ENCODE assay signal across 8 mouse cellular contexts in genomic region chr7:16869497-16869896, GRCm38 (mm10). TPM values are rescaled to one million over a fixed set of nuclear protein-coding genes. Genes with fewer than 3 reads are reported as not detected.
A peak's percentile ranks its signal among the peaks of the same experiment; 100 is the strongest.
DNase-seq lines count a peak whose midpoint lies in the region; ATAC-seq and TF ChIP-seq lines count a peak whose summit lies in the region.

No protein-coding gene starts in this region.

- H3K27me3 ChIP-seq in heart, postnatal 0 days (ENCODE audit: control insufficient read depth, insufficient read depth, low read length) = no peaks in the 10 kb centered on the region
- H3K27me3 ChIP-seq in midbrain, postnatal 0 days (ENCODE audit: insufficient read depth, low read length) = no peaks in the 10 kb centered on the region

- WGBS in heart, postnatal 0 days = 52% methylated on average over 16 of the region's 16 CpGs
- WGBS in midbrain, postnatal 0 days = 12% methylated on average over 16 of the region's 16 CpGs

- peaks cover 53% of the 10 kb centered on the region for H3K36me3 ChIP-seq in heart, postnatal 0 days (replicated peaks; ENCODE audit: control insufficient read depth, insufficient read depth, low read length)
- H3K36me3 ChIP-seq in midbrain, postnatal 0 days (ENCODE audit: insufficient read depth, low read length) = peaks cover 13% of the 10 kb centered on the region; the same call in 1 of the 2 replicates

- no peaks in the 10 kb centered on the region for H3K4me1 ChIP-seq in heart, postnatal 0 days (ENCODE audit: control insufficient read depth, insufficient read depth)
- H3K4me1 ChIP-seq in midbrain, postnatal 0 days (ENCODE audit: insufficient read depth, low read length) = peaks cover 4% of the 10 kb centered on the region

- H3K4me3 ChIP-seq in heart, postnatal 0 days (ENCODE audit: low read depth, low read length) = no peak overlapping the region
- H3K4me3 ChIP-seq in midbrain, postnatal 0 days (ENCODE audit: low read depth, low read length) = peak overlapping the region; percentile 37

- no peak for TF ChIP-seq CTCF in heart, postnatal 0 days (IDR thresholded peaks at IDR 0.05; ENCODE audit: low read depth)
- TF ChIP-seq CTCF in midbrain, postnatal 0 days (IDR thresholded peaks at IDR 0.05) = no peak

- no peak for TF ChIP-seq EP300 in heart, postnatal 0 days (IDR thresholded peaks at IDR 0.05; ENCODE audit: low read depth)

- no peak overlapping the region for H3K9ac ChIP-seq in heart, postnatal 0 days (replicated peaks; ENCODE audit: low read depth, low read length)
- H3K9ac ChIP-seq in midbrain, postnatal 0 days (replicated peaks; ENCODE audit: low read length, poor library complexity, severe bottlenecking) = peak overlapping the region; percentile 59

- H3K27ac ChIP-seq in heart, postnatal 0 days (ENCODE audit: low read depth) = no peak overlapping the region
- H3K27ac ChIP-seq in midbrain, postnatal 0 days (ENCODE audit: low read depth, low read length) = peak overlapping the region; percentile 93

- no peak overlapping the region for H3K4me2 ChIP-seq in heart, postnatal 0 days (ENCODE audit: low read depth, low read length)
- H3K4me2 ChIP-seq in midbrain, postnatal 0 days (ENCODE audit: low read depth, low read length, poor library complexity, severe bottlenecking) = peak overlapping the region; percentile 68

- intact Hi-C loops in gastrocnemius, postnatal 14 days (cut with DNase I; ENCODE audit: low total_unique reads) = no loop called here

- ATAC-seq in heart, postnatal 0 days (ENCODE audit: insufficient read depth, low read depth) = peak; percentile 58; the same call in 1 of the 2 replicates
- peak; percentile 99 for ATAC-seq in midbrain, postnatal 0 days (ENCODE audit: low FRiP score)

- H3K9me3 ChIP-seq in heart, postnatal 0 days (replicated peaks; ENCODE audit: control insufficient read depth, low read length) = no peaks in the 10 kb centered on the region
- no peaks in the 10 kb centered on the region for H3K9me3 ChIP-seq in midbrain, postnatal 0 days (ENCODE audit: low read length)

- DNase-seq in heart, postnatal 0 days (ENCODE audit: low spot score) = no peak
- DNase-seq in heart, adult 8-10 months (ENCODE audit: low spot score) = no peak
- DNase-seq in cerebellum, adult 9-10 months = peak; percentile 98
- peak; percentile 91 to 96 for DNase-seq in frontal cortex, postnatal 10 days (ENCODE audit: low spot score in 2 of 2)
- DNase-seq in left cerebral cortex, adult 8-10 months (ENCODE audit: low spot score in 2 of 2) = peak; percentile 72 to 98
- DNase-seq in midbrain, postnatal 0 days (ENCODE audit: low spot score) = peak; percentile 98
- no peak for DNase-seq in spleen, adult 18-20 months
- DNase-seq in gastrocnemius, postnatal 14 days = no peak

RNA-seq across cellular contexts. Expression of gene Dact3, which starts 5.6 kb away (rescaled TPM):
- 63.9 and 69.6 TPM in 2 replicates for total RNA-seq in heart, postnatal 0 days (2014; rRNA removed; ENCODE audit: low replicate concordance)
- 3.8 TPM in 2 replicates for polyA plus RNA-seq in heart, postnatal 0 days (2015; fragmentation: Nextera tagmentation; extraction: Ambion mirVana)
- 1 to 10 TPM; 8.0 to 9.5 (median 8.6) TPM for total RNA-seq in heart, adult 8-10 months (2022)
- 100 to 1,000 TPM; 163 to 169 (median 166) TPM for total RNA-seq in left cerebral cortex, adult 8-10 months (2022)
- total RNA-seq in midbrain, postnatal 0 days (2014; rRNA removed) = 86.0 and 107 TPM in 2 replicates
- polyA plus RNA-seq in midbrain, postnatal 0 days (2015; fragmentation: Nextera tagmentation; extraction: Ambion mirVana) = 7.5 and 7.7 TPM in 2 replicates
- total RNA-seq in gastrocnemius, postnatal 14 days (2021) = 1 to 10 TPM; 3.9 to 7.1 TPM

RNA-seq across cellular contexts. Expression of gene Gng8, which starts 22.1 kb away (rescaled TPM):
- 0.27 and 4.0 TPM in 2 replicates for total RNA-seq in heart, postnatal 0 days (2014; rRNA removed; ENCODE audit: low replicate concordance)
- 1.7 and 2.5 TPM in 2 replicates for polyA plus RNA-seq in heart, postnatal 0 days (2015; fragmentation: Nextera tagmentation; extraction: Ambion mirVana)
- 1 to 10 TPM; 1.0 to 1.5 (median 1.1) TPM for total RNA-seq in heart, adult 8-10 months (2022)
- 1 to 10 TPM; 2.1 to 3.5 (median 3.5) TPM for total RNA-seq in left cerebral cortex, adult 8-10 months (2022)
- 1.9 and 5.2 TPM in 2 replicates for total RNA-seq in midbrain, postnatal 0 days (2014; rRNA removed)
- polyA plus RNA-seq in midbrain, postnatal 0 days (2015; fragmentation: Nextera tagmentation; extraction: Ambion mirVana) = 12.3 and 15.9 TPM in 2 replicates
- total RNA-seq in gastrocnemius, postnatal 14 days (2021) = under 1 TPM; 0.47 to 0.66 TPM

RNA-seq across cellular contexts. Expression of gene Prkd2, which starts 26.8 kb away (rescaled TPM):
- 10.6 and 13.4 TPM in 2 replicates for total RNA-seq in heart, postnatal 0 days (2014; rRNA removed; ENCODE audit: low replicate concordance)
- 8.3 and 8.8 TPM in 2 replicates for polyA plus RNA-seq in heart, postnatal 0 days (2015; fragmentation: Nextera tagmentation; extraction: Ambion mirVana)
- total RNA-seq in heart, adult 8-10 months (2022) = 10 to 100 TPM; 13.1 to 16.7 (median 14.8) TPM
- 1 to 10 TPM; 4.2 to 6.8 (median 5.5) TPM for total RNA-seq in left cerebral cortex, adult 8-10 months (2022)
- 3.2 and 4.9 TPM in 2 replicates for total RNA-seq in midbrain, postnatal 0 days (2014; rRNA removed)
- 3.9 TPM in 2 replicates for polyA plus RNA-seq in midbrain, postnatal 0 days (2015; fragmentation: Nextera tagmentation; extraction: Ambion mirVana)
- 10 to 100 TPM in 1 of 2 experiments, 1 to 10 TPM in 1; 8.5 to 11.8 TPM for total RNA-seq in gastrocnemius, postnatal 14 days (2021)

RNA-seq across cellular contexts. Expression of gene Ptgir, which starts 36.8 kb away (rescaled TPM):
- 0.58 and 2.3 TPM in 2 replicates for total RNA-seq in heart, postnatal 0 days (2014; rRNA removed; ENCODE audit: low replicate concordance)
- polyA plus RNA-seq in heart, postnatal 0 days (2015; fragmentation: Nextera tagmentation; extraction: Ambion mirVana) = 1.1 and 1.2 TPM in 2 replicates
- 1 to 10 TPM; 1.9 to 3.5 (median 3.1) TPM for total RNA-seq in heart, adult 8-10 months (2022)
- total RNA-seq in left cerebral cortex, adult 8-10 months (2022) = under 1 TPM in 3 of 4 experiments, not detected in 1; 0.11 to 0.16 (median 0.13) TPM
- 0.11 and 0.14 TPM in 2 replicates for total RNA-seq in midbrain, postnatal 0 days (2014; rRNA removed)
- 0.11 TPM in 1 of 2 replicates, not detected in the other for polyA plus RNA-seq in midbrain, postnatal 0 days (2015; fragmentation: Nextera tagmentation; extraction: Ambion mirVana)
- total RNA-seq in gastrocnemius, postnatal 14 days (2021) = 1 to 10 TPM; 1.6 to 2.6 TPM

RNA-seq across cellular contexts. Expression of gene Fkrp, which starts 53.0 kb away (rescaled TPM):
- total RNA-seq in heart, postnatal 0 days (2014; rRNA removed; ENCODE audit: low replicate concordance) = 40.4 and 54.2 TPM in 2 replicates
- 28.0 and 28.9 TPM in 2 replicates for polyA plus RNA-seq in heart, postnatal 0 days (2015; fragmentation: Nextera tagmentation; extraction: Ambion mirVana)
- total RNA-seq in heart, adult 8-10 months (2022) = 10 to 100 TPM; 47.3 to 56.4 (median 53.0) TPM
- 10 to 100 TPM; 49.6 to 68.2 (median 56.9) TPM for total RNA-seq in left cerebral cortex, adult 8-10 months (2022)
- total RNA-seq in midbrain, postnatal 0 days (2014; rRNA removed) = 81.4 and 85.9 TPM in 2 replicates
- 50.0 and 53.5 TPM in 2 replicates for polyA plus RNA-seq in midbrain, postnatal 0 days (2015; fragmentation: Nextera tagmentation; extraction: Ambion mirVana)
- 10 to 100 TPM; 24.2 to 25.8 TPM for total RNA-seq in gastrocnemius, postnatal 14 days (2021)

Comparison
In these comparisons a context has a peak if more than half of its experiments do, and no peak if none do; other contexts are left out.
1. DNase-seq: peak in cerebellum, adult 9-10 months (single experiment), frontal cortex, postnatal 10 days (2 of 2), left cerebral cortex, adult 8-10 months (2 of 2) and midbrain, postnatal 0 days (single experiment); none in heart, postnatal 0 days (single experiment), heart, adult 8-10 months (single experiment), spleen, adult 18-20 months (0 of 2) and gastrocnemius, postnatal 14 days (single experiment).